Mouse (Mus musculus): ENCODE data around the gene Ccdc105. TPM values are rescaled to one million over a fixed set of nuclear protein-coding genes. Genes with fewer than 3 reads are reported as not detected.

The Ccdc105 gene
- polyA plus RNA-seq, 1 experiment from 2014 or later: 0.11 TPM

DNA sequence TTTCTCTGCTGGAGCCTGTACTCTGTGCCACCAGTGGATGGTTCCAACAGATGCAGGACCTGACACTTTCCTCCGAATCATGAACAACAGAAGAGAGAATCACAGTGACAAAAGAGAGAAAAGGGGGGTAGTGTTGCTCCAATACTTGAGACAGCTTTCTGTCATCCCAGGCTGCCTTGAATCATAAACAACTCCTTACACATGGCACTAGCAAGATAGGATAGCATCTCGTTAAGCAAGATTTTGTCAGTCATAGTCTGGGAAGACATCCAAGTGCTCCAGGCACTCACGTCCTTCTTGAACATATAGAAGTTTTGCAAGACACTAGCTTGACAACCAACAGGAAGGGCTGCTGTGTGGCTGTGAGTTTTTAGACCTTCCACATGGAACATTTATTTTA lies 25.8 kb downstream of the Ccdc105 start:
- no peak overlapping the region for H3K27ac ChIP-seq (ENCODE audit: low read depth, low read length)
- no peaks in the 10 kb centered on the region for H3K9me3 ChIP-seq (replicated peaks; ENCODE audit: control insufficient read depth, low read length)
- H3K9ac ChIP-seq (ENCODE audit: low read depth, low read length): no peak overlapping the region
- no peak overlapping the region for H3K4me2 ChIP-seq
- H3K36me3 ChIP-seq (ENCODE audit: control insufficient read depth, insufficient read depth, low read length): no peaks in the 10 kb centered on the region
- no peaks in the 10 kb centered on the region for H3K4me1 ChIP-seq (ENCODE audit: control insufficient read depth, insufficient read depth, low read length)
- WGBS (ENCODE audit: insufficient replicate concordance): 58% methylated on average over 3 of the region's 3 CpGs
- no peaks in the 10 kb centered on the region for H3K27me3 ChIP-seq (ENCODE audit: control insufficient read depth, insufficient read depth, low read length)
- H3K4me3 ChIP-seq (ENCODE audit: low read depth, low read length): no peak overlapping the region
- ATAC-seq (replicated peaks; ENCODE audit: insufficient number of reproducible peaks, low FRiP score, low TSS enrichment): no peak

DNA sequence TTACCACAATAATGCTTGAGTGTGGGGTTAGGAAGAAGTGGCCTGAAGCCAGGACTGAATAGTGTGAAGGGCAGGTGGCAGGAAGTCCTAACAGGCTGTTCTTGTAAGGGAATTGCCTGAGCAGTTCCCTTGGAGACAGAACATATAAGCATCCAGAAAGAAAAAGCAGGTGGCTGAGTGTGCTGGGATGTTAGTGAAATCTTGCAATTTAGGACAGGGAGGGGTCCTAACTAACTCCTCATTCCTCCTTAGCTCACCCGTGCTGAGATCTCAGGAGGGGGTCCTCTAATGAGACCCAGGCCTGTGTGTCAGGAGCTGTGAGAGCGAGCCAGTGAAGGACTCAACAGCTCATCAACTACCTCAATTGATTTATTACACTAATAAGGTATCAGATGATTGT lies 29.4 kb downstream of the Ccdc105 start:
- H3K4me2 ChIP-seq: no peak overlapping the region
- H3K9me3 ChIP-seq (replicated peaks; ENCODE audit: control insufficient read depth, low read length): no peaks in the 10 kb centered on the region
- H3K9ac ChIP-seq (ENCODE audit: low read depth, low read length): no peak overlapping the region
- no peaks in the 10 kb centered on the region for H3K4me1 ChIP-seq (ENCODE audit: control insufficient read depth, insufficient read depth, low read length)
- no peak overlapping the region for H3K27ac ChIP-seq (ENCODE audit: low read depth, low read length)
- H3K4me3 ChIP-seq (ENCODE audit: low read depth, low read length): no peak overlapping the region
- H3K36me3 ChIP-seq (ENCODE audit: control insufficient read depth, insufficient read depth, low read length): no peaks in the 10 kb centered on the region
- no peak for ATAC-seq (replicated peaks; ENCODE audit: insufficient number of reproducible peaks, low FRiP score, low TSS enrichment)
- no peaks in the 10 kb centered on the region for H3K27me3 ChIP-seq (ENCODE audit: control insufficient read depth, insufficient read depth, low read length)
- WGBS (ENCODE audit: insufficient replicate concordance): 43% methylated on average over 2 of the region's 2 CpGs

DNA sequence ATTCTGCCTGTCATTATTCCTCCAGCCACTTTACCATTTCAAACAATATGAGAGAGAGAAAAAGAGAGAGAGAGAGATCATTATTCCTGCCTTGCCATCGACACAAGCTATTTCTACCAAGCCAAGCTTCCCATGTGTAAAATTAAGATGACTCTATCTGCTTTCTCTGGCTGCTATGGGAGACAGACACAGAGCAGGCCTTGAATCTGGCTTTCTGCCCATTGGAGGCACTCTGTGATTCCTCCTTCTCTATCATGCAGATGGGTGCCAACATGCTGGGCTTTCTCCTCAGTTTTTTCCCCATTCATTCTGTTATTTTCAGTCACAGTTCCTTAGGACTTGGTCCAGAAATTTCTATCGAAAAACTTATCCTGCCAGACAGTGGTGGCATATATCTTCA lies 30.2 kb downstream of the Ccdc105 start:
- Histone ChIP-seq H3K9ac (ENCODE audit: low read depth, low read length) (no peak overlapping the region), H3K4me2 (no peak overlapping the region), H3K36me3 (ENCODE audit: control insufficient read depth, insufficient read depth, low read length) (no peaks in the 10 kb centered on the region), H3K4me3 (ENCODE audit: low read depth, low read length) (no peak overlapping the region), H3K4me1 (ENCODE audit: control insufficient read depth, insufficient read depth, low read length) (no peaks in the 10 kb centered on the region), H3K9me3 (replicated peaks; ENCODE audit: control insufficient read depth, low read length) (no peaks in the 10 kb centered on the region), H3K27ac (ENCODE audit: low read depth, low read length) (no peak overlapping the region), H3K27me3 (ENCODE audit: control insufficient read depth, insufficient read depth, low read length) (no peaks in the 10 kb centered on the region)
- no peak for ATAC-seq (replicated peaks; ENCODE audit: insufficient number of reproducible peaks, low FRiP score, low TSS enrichment)
- WGBS (ENCODE audit: insufficient replicate concordance): 66% methylated on average over 2 of the region's 2 CpGs

DNA sequence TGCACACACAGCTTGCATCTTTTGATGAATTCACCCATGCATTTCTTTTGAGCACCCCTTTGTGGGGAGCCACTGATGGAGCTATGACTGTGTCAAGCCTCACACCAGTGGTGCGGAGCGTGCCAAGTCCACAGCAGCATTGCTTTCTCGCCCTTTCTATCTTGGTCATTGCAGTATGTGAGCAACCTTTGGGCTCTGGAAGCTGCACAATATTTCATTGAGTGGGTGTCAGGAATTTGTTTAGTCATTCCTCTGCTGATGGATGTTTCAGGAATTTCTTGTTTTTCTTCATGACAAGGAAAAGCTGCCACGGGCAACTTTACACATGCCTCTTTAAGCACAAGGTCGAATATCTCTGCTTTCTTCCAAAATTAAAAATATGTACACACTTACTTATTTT lies 30.8 kb downstream of the Ccdc105 start:
- no peak for ATAC-seq (replicated peaks; ENCODE audit: insufficient number of reproducible peaks, low FRiP score, low TSS enrichment)

DNA sequence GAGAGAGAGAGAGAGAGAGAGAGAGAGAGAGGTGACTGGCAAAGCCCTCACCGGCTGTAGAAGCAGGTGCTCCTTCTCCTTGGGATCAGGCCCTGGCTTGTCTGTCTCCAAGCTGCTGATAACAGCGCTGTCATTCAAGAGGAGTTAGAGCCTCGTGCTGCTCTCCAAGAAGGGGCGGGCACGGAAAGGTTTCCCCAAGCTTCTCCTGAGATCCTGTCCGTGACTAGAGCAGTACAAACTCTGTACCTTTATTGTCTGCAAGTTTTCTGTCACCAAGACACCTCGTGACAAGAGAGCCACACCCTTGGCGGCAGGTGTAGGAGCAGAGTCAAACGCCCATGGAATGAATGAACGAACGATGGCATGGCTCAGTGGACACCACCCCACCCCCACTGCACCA lies 34.8 kb downstream of the Ccdc105 start, which contains the start of gene Casp14:
Gene Casp14, minus strand, starts transcription at position 239 of the 400 bp plus-strand sequence.
- Histone ChIP-seq H3K9ac (ENCODE audit: low read depth, low read length) (no peak within 1 kb of the TSS), H3K4me2 (no peak within 1 kb of the TSS), H3K27me3 (ENCODE audit: control insufficient read depth, insufficient read depth, low read length) (no peaks in the 10 kb centered on the region), H3K4me1 (ENCODE audit: control insufficient read depth, insufficient read depth, low read length) (no peaks in the 10 kb centered on the region), H3K9me3 (replicated peaks; ENCODE audit: control insufficient read depth, low read length) (no peaks in the 10 kb centered on the region), H3K27ac (ENCODE audit: low read depth, low read length) (no peak within 1 kb of the TSS), H3K4me3 (ENCODE audit: low read depth, low read length) (no peak within 1 kb of the TSS), H3K36me3 (ENCODE audit: control insufficient read depth, insufficient read depth, low read length) (no peaks in the 10 kb centered on the region)
- 51% methylated on average over 11 of the region's 11 CpGs for WGBS (ENCODE audit: insufficient replicate concordance)
- ATAC-seq (replicated peaks; ENCODE audit: insufficient number of reproducible peaks, low FRiP score, low TSS enrichment): no peak

More for the DNA sequence above, 30.8 kb downstream of the Ccdc105 start:
- Histone ChIP-seq H3K27ac (ENCODE audit: low read depth, low read length) (no peak overlapping the region), H3K4me2 (no peak overlapping the region), H3K4me1 (ENCODE audit: control insufficient read depth, insufficient read depth, low read length) (no peaks in the 10 kb centered on the region), H3K36me3 (ENCODE audit: control insufficient read depth, insufficient read depth, low read length) (no peaks in the 10 kb centered on the region), H3K27me3 (ENCODE audit: control insufficient read depth, insufficient read depth, low read length) (no peaks in the 10 kb centered on the region), H3K9ac (ENCODE audit: low read depth, low read length) (no peak overlapping the region), H3K9me3 (replicated peaks; ENCODE audit: control insufficient read depth, low read length) (no peaks in the 10 kb centered on the region), H3K4me3 (ENCODE audit: low read depth, low read length) (no peak overlapping the region)
- 80% methylated on average over 5 of the region's 5 CpGs for WGBS (ENCODE audit: insufficient replicate concordance)

DNA sequence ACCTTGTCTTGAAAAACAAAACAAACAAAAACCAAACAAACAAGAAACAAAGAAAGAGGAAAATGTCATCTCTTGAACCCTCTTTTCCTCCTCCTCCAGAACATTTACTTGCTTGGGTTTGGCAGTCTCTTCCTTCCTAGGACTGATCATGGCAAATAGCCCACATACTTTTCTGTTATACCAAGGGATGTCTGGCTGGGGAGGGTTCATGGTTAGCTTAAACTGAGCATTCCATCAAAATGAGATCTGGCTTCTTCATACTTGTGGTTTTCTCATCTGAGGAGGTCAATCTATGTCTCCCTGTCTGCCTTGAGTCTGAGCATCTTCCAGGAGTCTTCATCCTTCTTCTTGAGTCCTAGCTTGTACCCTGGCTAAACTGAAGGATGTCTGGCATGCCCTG lies 36.6 kb downstream of the Ccdc105 start:
- Histone ChIP-seq H3K4me2 (no peak overlapping the region), H3K27ac (ENCODE audit: low read depth, low read length) (no peak overlapping the region), H3K36me3 (ENCODE audit: control insufficient read depth, insufficient read depth, low read length) (no peaks in the 10 kb centered on the region), H3K9ac (ENCODE audit: low read depth, low read length) (no peak overlapping the region), H3K4me1 (ENCODE audit: control insufficient read depth, insufficient read depth, low read length) (no peaks in the 10 kb centered on the region), H3K4me3 (ENCODE audit: low read depth, low read length) (no peak overlapping the region), H3K9me3 (replicated peaks; ENCODE audit: control insufficient read depth, low read length) (no peaks in the 10 kb centered on the region), H3K27me3 (ENCODE audit: control insufficient read depth, insufficient read depth, low read length) (no peaks in the 10 kb centered on the region)
- no peak for ATAC-seq (replicated peaks; ENCODE audit: insufficient number of reproducible peaks, low FRiP score, low TSS enrichment)

DNA sequence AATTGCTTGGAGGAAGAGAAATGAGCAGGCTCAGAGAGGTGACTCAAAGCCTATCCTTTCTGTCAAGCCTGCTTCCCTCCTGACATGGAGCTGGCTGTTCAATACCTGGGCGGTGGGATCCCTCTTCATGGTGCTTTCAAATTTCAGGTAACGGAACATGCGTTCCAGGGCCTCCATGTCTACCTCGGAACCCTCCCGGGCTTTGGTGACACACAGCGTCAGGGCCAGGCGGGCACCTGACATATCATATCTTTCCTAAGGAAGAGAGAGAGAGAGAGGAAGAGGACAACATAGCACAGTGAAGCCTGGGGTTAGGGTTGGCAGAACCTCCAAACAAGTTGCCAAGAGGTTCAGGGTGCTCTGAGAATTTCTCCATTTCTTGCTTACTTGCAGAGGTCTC lies 37.7 kb downstream of the Ccdc105 start:
- no peak for ATAC-seq (replicated peaks; ENCODE audit: insufficient number of reproducible peaks, low FRiP score, low TSS enrichment)
- no peaks in the 10 kb centered on the region for H3K9me3 ChIP-seq (replicated peaks; ENCODE audit: control insufficient read depth, low read length)
- no peak overlapping the region for H3K4me2 ChIP-seq
- H3K9ac ChIP-seq (ENCODE audit: low read depth, low read length): no peak overlapping the region
- no peak overlapping the region for H3K27ac ChIP-seq (ENCODE audit: low read depth, low read length)
- no peaks in the 10 kb centered on the region for H3K27me3 ChIP-seq (ENCODE audit: control insufficient read depth, insufficient read depth, low read length)
- 83% methylated on average over 7 of the region's 7 CpGs for WGBS (ENCODE audit: insufficient replicate concordance)
- H3K4me1 ChIP-seq (ENCODE audit: control insufficient read depth, insufficient read depth, low read length): no peaks in the 10 kb centered on the region
- H3K4me3 ChIP-seq (ENCODE audit: low read depth, low read length): no peak overlapping the region
- no peaks in the 10 kb centered on the region for H3K36me3 ChIP-seq (ENCODE audit: control insufficient read depth, insufficient read depth, low read length)

DNA sequence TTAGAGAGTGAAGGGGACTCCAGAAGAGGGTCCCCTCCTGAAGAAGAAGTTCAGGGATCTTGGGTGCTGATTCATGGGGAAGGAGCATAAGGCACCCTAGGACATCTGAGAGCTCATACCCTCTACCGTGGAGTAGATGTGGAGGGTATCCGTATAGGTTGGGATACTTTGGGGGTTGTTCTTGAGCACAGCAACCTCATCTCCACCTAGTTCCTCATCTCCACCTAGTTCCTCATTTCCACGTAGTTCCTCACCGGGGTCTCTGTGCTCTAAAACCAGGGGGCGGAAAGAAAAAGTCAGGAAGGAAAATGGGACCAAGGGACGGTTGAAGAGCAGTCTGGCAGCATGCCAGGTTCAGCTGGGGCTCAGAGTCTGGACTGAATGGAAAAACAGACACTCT lies 38.7 kb downstream of the Ccdc105 start:
- Histone ChIP-seq H3K36me3 (ENCODE audit: control insufficient read depth, insufficient read depth, low read length) (no peaks in the 10 kb centered on the region), H3K27me3 (ENCODE audit: control insufficient read depth, insufficient read depth, low read length) (no peaks in the 10 kb centered on the region), H3K4me3 (ENCODE audit: low read depth, low read length) (no peak overlapping the region), H3K27ac (ENCODE audit: low read depth, low read length) (no peak overlapping the region), H3K9me3 (replicated peaks; ENCODE audit: control insufficient read depth, low read length) (no peaks in the 10 kb centered on the region), H3K4me2 (no peak overlapping the region), H3K4me1 (ENCODE audit: control insufficient read depth, insufficient read depth, low read length) (no peaks in the 10 kb centered on the region), H3K9ac (ENCODE audit: low read depth, low read length) (no peak overlapping the region)
- ATAC-seq (replicated peaks; ENCODE audit: insufficient number of reproducible peaks, low FRiP score, low TSS enrichment): no peak
- 63% methylated on average over 6 of the region's 6 CpGs for WGBS (ENCODE audit: insufficient replicate concordance)

DNA sequence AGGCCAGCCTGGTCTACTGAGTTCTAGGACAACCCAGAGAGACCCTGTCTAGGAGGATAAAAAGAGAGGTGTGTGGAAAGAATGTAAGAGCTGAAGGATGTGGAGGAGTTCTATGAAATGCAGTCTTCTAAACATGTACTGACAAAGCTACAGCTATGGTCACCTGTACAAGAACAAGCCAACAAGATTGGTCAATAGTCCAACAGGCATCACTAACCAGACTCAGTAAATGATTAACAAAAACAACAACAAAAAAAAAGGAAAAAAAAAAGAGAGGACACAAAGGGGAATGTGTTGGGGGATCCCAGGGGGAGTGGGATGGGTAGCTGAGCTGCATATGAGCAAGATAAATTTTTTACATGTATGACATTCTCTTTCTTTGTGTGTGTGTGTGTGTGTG lies 42.2 kb downstream of the Ccdc105 start:
- no peak overlapping the region for H3K4me3 ChIP-seq (ENCODE audit: low read depth, low read length)
- H3K9me3 ChIP-seq (replicated peaks; ENCODE audit: control insufficient read depth, low read length): no peaks in the 10 kb centered on the region
- no peaks in the 10 kb centered on the region for H3K36me3 ChIP-seq (ENCODE audit: control insufficient read depth, insufficient read depth, low read length)
- no peak overlapping the region for H3K27ac ChIP-seq (ENCODE audit: low read depth, low read length)
- no peaks in the 10 kb centered on the region for H3K4me1 ChIP-seq (ENCODE audit: control insufficient read depth, insufficient read depth, low read length)
- H3K9ac ChIP-seq (ENCODE audit: low read depth, low read length): no peak overlapping the region
- no peaks in the 10 kb centered on the region for H3K27me3 ChIP-seq (ENCODE audit: control insufficient read depth, insufficient read depth, low read length)
- no peak overlapping the region for H3K4me2 ChIP-seq
- no peak for ATAC-seq (replicated peaks; ENCODE audit: insufficient number of reproducible peaks, low FRiP score, low TSS enrichment)
